Mouse (Mus musculus) hindbrain, embryonic 12.5 days (tissue): ENCODE data around the gene Zfc3h1. TPM values are rescaled to one million over a fixed set of nuclear protein-coding genes. Genes with fewer than 3 reads are reported as not detected.

ENCODE experiments used
- ATAC-seq: fragments of 200-750 bp; cut with Nextera tagmentation; 2 replicates; pipeline ENCODE4 v1.8.0; 2017; ENCODE audit warnings: moderate TSS enrichment; ENCODE audit not compliant: low FRiP score
- H3K27ac ChIP-seq: fragments of 300-500 bp; sonication (generic); 2 replicates; pipeline ENCODE4 v1.5.1; 2016; ENCODE audit warnings: mild to moderate bottlenecking
- H3K27me3 ChIP-seq: fragments of 300-500 bp; sonication (generic); 2 replicates; pipeline ENCODE4 v1.6.1; 2016; ENCODE audit warnings: mild to moderate bottlenecking
- H3K36me3 ChIP-seq: fragments of 300-500 bp; sonication (generic); 2 replicates; pipeline ENCODE4 v1.6.1; 2016; ENCODE audit warnings: mild to moderate bottlenecking
- H3K4me1 ChIP-seq: fragments of 300-500 bp; sonication (generic); 2 replicates; pipeline ENCODE4 v1.6.1; 2016
- H3K4me2 ChIP-seq: fragments of 300-500 bp; sonication (generic); replicated peaks from 2 replicates; pipeline ENCODE4 v1.6.1; 2016; ENCODE audit warnings: mild to moderate bottlenecking
- H3K4me3 ChIP-seq: fragments of 300-500 bp; sonication (generic); 2 replicates; pipeline ENCODE4 v1.5.1; 2016; ENCODE audit warnings: mild to moderate bottlenecking
- H3K9ac ChIP-seq: fragments of 300-500 bp; sonication (generic); 2 replicates; pipeline ENCODE4 v1.6.1; 2016; ENCODE audit warnings: mild to moderate bottlenecking, moderate library complexity
- H3K9me3 ChIP-seq: fragments of 300-500 bp; sonication (generic); replicated peaks from 2 replicates; pipeline ENCODE4 v1.6.1; 2016; ENCODE audit warnings: mild to moderate bottlenecking
- WGBS: fragments of 180-500 bp; shearing (Covaris S2); methylation state at CpG from one replicate; pipeline ENCODE4 v1.1.7; 2016; 5-methylcytosine and 5-hydroxymethylcytosine counted together
- polyA plus RNA-seq: library from polyadenylated mRNA; unstranded; fragments of >200 nt; fragmentation: Nextera tagmentation; extraction: Ambion mirVana; gene quantifications from 2 replicates; pipeline ENCODE4 v1.2.1, GENCODE M21; 2016

Zfc3h1 gene
- polyA plus RNA-seq, 1 experiment from 2014 or later = 26.3 TPM

DNA sequence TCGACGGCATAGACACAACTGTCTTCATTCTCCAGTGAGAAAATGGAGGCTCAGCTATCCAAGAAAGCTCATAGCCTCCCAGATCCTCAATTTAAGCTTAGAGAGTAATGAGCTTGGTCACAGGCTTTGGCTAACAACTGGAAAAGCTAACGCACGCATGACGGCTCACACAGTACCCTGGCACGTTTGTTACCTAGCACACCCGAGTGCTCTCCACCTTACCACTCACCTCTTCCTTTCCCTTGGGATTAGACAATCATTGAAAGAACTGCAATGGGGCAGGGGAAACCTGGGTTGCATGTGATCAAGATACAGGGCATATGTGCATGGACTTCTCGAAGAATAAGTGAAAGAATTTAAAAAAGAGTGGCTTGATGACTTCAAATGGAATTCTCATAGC, 83.2 kb downstream of the Zfc3h1 start:
- ATAC-seq = no peak
- no peaks in the 10 kb centered on the region for H3K27me3 ChIP-seq

DNA sequence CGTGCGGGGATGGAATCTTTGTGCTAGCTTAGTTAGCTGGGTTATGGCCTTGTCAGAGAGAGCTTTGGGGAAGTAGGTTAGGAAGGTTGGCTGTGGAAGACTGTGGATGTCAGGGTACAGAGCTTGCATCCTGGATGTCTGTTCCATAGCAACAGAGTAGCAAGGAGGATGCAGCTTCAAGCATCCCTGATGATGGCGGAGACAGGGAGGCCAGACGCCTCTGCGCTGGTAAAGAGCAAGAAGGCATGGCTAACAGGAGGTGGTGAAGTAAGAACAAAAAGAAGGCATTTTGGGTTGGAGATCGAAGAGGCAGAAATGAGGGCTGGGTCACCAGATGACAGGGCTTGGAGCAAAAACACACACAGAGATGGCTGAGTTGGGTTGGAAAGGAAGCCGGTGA, 83.9 kb downstream of the Zfc3h1 start:
- H3K9ac ChIP-seq = no peak overlapping the region
- no peak overlapping the region for H3K4me3 ChIP-seq
- no peaks in the 10 kb centered on the region for H3K9me3 ChIP-seq
- no peaks in the 10 kb centered on the region for H3K36me3 ChIP-seq
- no peak overlapping the region for H3K27ac ChIP-seq
- H3K4me2 ChIP-seq = no peak overlapping the region
- peak; percentile 69 for ATAC-seq
- WGBS = 41% methylated on average over 7 of the region's 7 CpGs
- H3K4me1 ChIP-seq = 0 out of 2 replicates have a peak, but pooled peaks cover 3% of the 10 kb centered on the region
- H3K27me3 ChIP-seq = no peaks in the 10 kb centered on the region

More for the DNA sequence above, 83.2 kb downstream of the Zfc3h1 start:
- Histone ChIP-seq H3K9me3 (no peaks in the 10 kb centered on the region), H3K9ac (no peak overlapping the region), H3K4me2 (no peak overlapping the region), H3K4me3 (no peak overlapping the region), H3K4me1 (no peaks in the 10 kb centered on the region), H3K36me3 (no peaks in the 10 kb centered on the region), H3K27ac (no peak overlapping the region)
- 85% methylated on average over 8 of the region's 8 CpGs for WGBS

DNA sequence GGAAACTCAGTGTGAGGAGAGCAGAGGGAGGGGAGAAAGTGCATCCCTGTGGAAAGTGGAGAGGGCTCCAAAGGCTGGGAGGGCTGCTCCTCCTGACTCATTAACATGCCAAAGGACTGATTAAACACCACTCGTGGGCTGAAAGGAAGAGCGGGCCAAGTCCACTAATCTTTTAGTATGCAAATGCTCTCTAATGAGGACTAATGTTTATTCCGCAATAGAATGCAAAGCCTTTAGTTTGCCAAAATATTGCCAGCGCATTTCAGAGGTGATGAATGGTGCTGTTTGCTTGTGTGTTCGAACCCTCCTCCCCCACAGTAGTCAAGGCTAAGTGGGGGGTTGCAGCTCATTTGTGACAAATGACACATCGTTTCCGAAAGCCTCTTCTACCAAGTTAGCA, 84.3 kb downstream of the Zfc3h1 start:
- H3K9ac ChIP-seq = no peak overlapping the region
- H3K27ac ChIP-seq = no peak overlapping the region
- H3K9me3 ChIP-seq = no peaks in the 10 kb centered on the region
- no peak overlapping the region for H3K4me2 ChIP-seq
- H3K36me3 ChIP-seq = no peaks in the 10 kb centered on the region
- no peaks in the 10 kb centered on the region for H3K27me3 ChIP-seq
- no peak overlapping the region for H3K4me3 ChIP-seq
- H3K4me1 ChIP-seq = 0 out of 2 replicates have a peak, but pooled peaks cover 3% of the 10 kb centered on the region
- 12% methylated on average over 7 of the region's 7 CpGs for WGBS
- peak; percentile 90 for ATAC-seq

DNA sequence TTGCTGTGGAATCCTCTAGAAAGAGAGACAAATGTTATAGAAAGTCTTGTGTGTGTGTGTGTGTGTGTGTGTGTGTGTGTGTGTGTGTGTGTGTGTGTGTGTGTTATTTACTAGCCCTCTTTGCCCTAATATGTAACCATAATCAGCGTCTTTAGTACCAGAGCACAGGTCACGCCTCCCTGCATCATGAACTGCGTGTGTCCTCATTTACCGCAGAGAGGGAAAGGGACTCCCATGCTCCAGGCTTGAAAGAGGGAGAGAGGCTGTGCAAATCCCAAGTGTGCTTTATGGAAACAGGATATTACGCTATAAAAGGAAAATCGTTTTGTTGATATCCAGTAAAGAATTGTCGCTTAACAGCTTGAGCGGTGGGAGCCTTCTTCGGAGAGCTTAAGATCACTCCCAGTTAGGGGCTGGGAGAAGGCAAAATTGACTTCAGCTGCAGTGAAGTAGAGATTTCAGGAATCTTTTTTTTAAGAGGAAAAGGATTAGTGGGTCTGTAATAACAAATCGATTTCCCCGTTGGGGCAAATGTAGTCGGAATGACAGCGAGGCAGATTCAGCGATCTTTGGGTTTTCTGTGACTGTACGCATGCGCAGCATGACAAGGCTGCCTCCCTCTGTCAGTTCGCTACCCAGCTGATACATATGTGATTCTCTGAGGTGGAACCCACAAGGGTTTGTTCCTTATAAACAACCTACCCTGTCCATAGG, 86.0 kb downstream of the Zfc3h1 start:
- Histone ChIP-seq H3K36me3 (no peaks in the 10 kb centered on the region), H3K4me2 (peak overlapping the region; percentile 43), H3K9me3 (no peaks in the 10 kb centered on the region), H3K4me3 (peak overlapping the region; percentile 30), H3K27me3 (no peaks in the 10 kb centered on the region), H3K4me1 (0 out of 2 replicates have a peak, but pooled peaks cover 3% of the 10 kb centered on the region), H3K9ac (peak overlapping the region; percentile 3; the same call in 1 of the 2 replicates), H3K27ac (peak overlapping the region; percentile 35; the same call in 1 of the 2 replicates)
- 39% methylated on average over 17 of the region's 17 CpGs for WGBS
- ATAC-seq = no peak

DNA sequence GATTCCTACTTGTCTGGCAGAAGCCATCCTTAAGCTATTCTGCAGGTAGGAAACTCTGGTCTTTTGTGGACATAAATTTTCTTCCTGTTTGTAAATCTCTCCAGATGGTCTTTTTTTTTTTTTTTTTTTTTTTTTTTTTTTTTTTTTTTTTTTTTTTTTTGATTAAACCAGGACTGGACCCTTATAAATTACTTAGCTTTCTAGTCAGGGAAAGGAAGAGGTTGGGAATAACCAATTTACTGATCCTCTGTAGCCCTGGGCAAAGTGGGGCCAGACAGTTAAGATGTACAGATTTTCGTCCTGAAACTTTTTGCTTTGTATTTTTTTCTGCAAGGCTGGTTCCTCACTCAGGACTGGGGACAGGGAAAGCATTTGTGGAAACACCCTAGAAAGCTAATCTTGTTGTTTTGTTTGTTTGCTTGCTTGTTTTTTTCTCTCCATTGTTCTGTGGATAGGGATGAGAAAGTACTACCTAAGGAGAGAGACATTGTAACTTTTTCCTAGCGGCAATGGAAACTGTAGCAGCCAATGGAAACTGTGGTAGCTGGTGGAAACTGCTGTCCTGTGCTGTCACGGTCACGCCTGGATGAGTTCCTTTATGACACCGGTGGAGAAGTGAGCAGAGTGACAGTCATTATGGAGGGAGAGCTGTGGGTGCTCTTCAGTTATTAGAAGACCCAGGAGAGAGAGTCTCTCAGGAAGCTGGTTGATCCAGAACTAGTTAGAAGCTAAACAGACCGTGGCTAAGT, 88.6 kb downstream of the Zfc3h1 start:
- no peaks in the 10 kb centered on the region for H3K27me3 ChIP-seq
- H3K36me3 ChIP-seq = no peaks in the 10 kb centered on the region
- H3K4me2 ChIP-seq = no peak overlapping the region
- no peak overlapping the region for H3K27ac ChIP-seq
- no peak overlapping the region for H3K9ac ChIP-seq
- H3K9me3 ChIP-seq = no peaks in the 10 kb centered on the region
- ATAC-seq = no peak
- no peak overlapping the region for H3K4me3 ChIP-seq
- WGBS = 67% methylated on average over 6 of the region's 6 CpGs
- peaks cover 6% of the 10 kb centered on the region for H3K4me1 ChIP-seq

DNA sequence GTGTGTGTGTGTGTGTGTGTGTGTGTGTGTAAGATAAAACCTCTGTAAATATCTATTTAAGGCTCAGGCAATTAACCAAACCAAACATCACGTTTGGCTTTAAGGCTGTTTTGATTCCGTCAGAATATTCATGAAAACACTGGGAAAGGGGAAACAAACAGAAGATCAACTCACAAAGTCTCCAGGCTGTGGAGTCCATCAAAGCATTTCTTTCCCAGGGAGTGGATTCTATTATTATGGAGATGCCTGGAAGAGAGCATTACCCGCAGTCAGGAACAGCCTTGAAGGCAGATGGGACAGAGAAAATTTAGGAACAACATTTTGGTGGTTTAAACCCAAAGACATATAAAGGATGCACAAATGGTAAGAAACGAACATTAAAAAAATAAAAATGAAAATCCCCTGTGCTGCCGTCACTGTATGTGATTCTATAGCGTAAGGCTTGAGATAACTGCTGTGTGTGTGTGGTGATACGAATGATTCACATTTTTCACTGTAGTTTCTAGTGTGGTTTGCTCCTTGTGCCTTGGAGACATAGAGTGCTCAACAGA, 90.3 kb downstream of the Zfc3h1 start:
- Histone ChIP-seq H3K4me3 (no peak overlapping the region), H3K4me1 (peaks cover 16% of the 10 kb centered on the region), H3K4me2 (no peak overlapping the region), H3K9me3 (no peaks in the 10 kb centered on the region), H3K36me3 (no peaks in the 10 kb centered on the region), H3K27me3 (no peaks in the 10 kb centered on the region), H3K27ac (no peak overlapping the region; the same call in none of the 2 replicates), H3K9ac (no peak overlapping the region)
- 49% methylated on average over 7 of the region's 7 CpGs for WGBS
- ATAC-seq = no peak

DNA sequence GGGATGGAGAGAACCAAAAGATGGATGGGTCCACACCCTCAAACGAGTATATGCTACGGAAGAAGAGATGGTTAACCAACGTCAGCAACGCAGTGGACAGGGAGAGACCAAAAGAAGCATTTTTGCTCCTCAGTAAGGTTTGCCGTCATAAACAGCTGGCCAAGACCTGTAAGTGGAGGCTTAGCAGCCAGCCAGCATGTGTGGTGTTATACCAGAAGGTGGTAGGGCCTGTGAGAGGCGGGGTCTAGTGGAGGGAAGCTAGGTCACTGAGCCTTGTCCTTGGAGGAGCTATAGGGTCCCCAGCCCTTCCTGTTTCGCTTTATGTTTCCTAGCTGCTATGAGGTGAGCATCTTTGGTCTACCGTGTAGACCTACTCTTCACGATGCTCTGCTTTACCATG, 91.7 kb downstream of the Zfc3h1 start:
- no peak for ATAC-seq
- no peak overlapping the region for H3K9ac ChIP-seq
- no peak overlapping the region for H3K27ac ChIP-seq
- no peak overlapping the region for H3K4me2 ChIP-seq
- WGBS = 87% methylated on average over 9 of the region's 9 CpGs
- H3K27me3 ChIP-seq = no peaks in the 10 kb centered on the region
- H3K36me3 ChIP-seq = no peaks in the 10 kb centered on the region
- no peaks in the 10 kb centered on the region for H3K9me3 ChIP-seq
- H3K4me1 ChIP-seq = peaks cover 18% of the 10 kb centered on the region
- H3K4me3 ChIP-seq = no peak overlapping the region

DNA sequence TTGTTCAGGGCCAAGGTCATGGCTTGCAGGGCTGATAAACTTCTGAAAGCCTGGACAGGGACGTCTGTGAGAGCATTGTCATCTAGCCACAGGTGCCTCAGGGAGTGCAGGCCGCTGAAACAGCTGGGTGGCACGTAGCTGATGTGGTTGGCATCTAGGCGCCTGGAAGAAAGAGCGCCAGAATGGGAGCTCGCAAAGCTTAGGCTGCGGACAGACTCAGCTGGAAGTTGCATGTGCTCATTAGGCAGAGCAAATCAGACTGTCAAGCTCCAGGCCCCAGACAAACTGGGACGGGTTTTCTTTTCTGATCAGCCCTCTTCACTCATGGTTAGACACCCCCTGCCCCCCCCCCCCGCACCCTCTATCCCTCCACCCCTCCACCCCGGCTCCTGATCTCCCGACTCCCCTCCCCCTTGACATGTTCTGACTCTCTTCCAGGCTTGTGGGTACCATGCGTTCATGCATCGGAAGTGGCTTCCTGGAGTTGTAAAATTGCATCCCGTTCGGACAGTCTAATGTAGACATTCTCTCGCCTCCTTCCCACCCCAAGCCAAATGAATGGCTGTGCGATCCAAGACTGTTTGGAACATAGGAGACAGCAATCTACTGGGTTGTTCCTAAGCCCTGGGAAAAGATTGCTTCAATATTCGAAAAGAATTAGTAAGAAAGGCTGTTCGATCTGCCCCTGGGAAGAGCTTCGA, 93.8 kb downstream of the Zfc3h1 start:
- H3K4me3 ChIP-seq = 0 out of 2 replicates have a peak overlapping the region, but pooled peaks have one; percentile 7
- 13% methylated on average over 19 of the region's 20 CpGs for WGBS
- H3K27me3 ChIP-seq = no peaks in the 10 kb centered on the region
- H3K36me3 ChIP-seq = no peaks in the 10 kb centered on the region
- no peaks in the 10 kb centered on the region for H3K9me3 ChIP-seq
- H3K4me2 ChIP-seq = peak overlapping the region; percentile 49
- H3K4me1 ChIP-seq = peaks cover 16% of the 10 kb centered on the region
- peak; percentile 75 for ATAC-seq
- H3K9ac ChIP-seq = no peak overlapping the region
- peak overlapping the region; percentile 44; the same call in 1 of the 2 replicates for H3K27ac ChIP-seq

Other genes with a start within 250 kb of the Zfc3h1 start
- gene Tph2, start 199.9 kb upstream of the Zfc3h1 start, polyA plus RNA-seq = 2.8 and 3.8 TPM in 2 replicates
- gene Tbc1d15, start 133.5 kb upstream of the Zfc3h1 start, polyA plus RNA-seq = 41.7 and 46.3 TPM in 2 replicates
- gene Rab21, start 69.4 kb upstream of the Zfc3h1 start, polyA plus RNA-seq = 6.8 and 8.0 TPM in 2 replicates
- 41.9 and 44.6 TPM in 2 replicates for gene Tmem19, start 22.5 kb upstream of the Zfc3h1 start, polyA plus RNA-seq
- 34.2 and 38.5 TPM in 2 replicates for gene Thap2, start 516 bp upstream of the Zfc3h1 start, polyA plus RNA-seq
- 0.70 and 0.72 TPM in 2 replicates for gene A930009A15Rik, start 185.0 kb downstream of the Zfc3h1 start, polyA plus RNA-seq
- 7.9 and 8.1 TPM in 2 replicates for gene Lgr5, start 202.8 kb downstream of the Zfc3h1 start, polyA plus RNA-seq